Mouse (Mus musculus) cerebellum, postnatal 4 days (tissue): ENCODE results near the gene Nop53.
"Not testable (repeated sequence)": the region's sequence is repeated elsewhere in the genome, so short reads cannot be mapped to it uniquely, and the experiment has no call there.

Source experiments
- DNase-seq, 2 experiments: peaks; one replicate each; pipeline ENCODE4 v3.0.0; 2022; ENCODE audit warnings: low spot score in 2 of 2, mixed read lengths in 1 of 2

The Nop53 gene

DNA sequence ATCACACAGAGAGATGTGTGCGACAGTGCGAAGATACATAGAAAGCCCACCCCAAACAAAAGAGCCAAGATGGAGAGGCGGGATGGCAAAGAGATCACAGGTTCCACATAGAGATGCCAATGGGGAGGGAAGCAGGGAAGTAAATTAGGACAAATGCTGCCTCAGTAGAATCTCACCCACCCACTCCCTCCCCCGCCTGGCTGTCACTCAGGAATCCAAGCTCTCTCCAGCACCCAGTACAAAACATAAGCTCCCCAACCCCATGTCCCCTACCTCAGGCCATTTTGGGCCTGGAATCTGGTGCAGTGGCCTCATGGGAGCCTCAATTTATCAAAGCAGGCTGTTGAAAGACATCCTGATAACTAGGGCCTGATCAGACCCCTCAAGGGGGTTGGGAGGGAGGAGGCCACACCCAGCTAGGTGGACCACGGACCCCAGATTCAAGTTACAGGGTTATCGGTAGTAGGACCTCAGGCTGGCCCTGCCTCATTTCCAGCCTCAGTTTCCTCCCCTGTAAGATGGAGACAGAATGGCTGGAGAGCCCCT, 25.2 kb downstream of the Nop53 start:
- no peak for DNase-seq

DNA sequence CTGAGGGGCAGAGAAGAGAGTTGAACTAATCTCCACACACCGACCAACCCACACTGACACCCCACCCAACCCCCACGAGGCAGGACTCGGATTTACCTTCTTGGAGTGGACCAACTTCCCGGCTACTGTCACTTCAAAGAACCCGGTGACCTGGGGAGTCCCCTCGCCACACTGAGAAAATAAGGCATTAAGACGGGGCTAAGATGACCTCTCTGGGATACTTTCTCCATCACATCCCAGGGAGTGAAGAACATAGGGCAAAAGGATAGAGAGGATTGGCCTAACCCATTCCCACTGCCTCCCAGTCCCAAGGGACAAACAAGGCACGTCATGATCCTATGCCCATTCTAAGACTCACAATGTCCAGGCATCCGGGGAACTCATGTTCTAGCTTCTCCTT, 25.9 kb downstream of the Nop53 start:
- DNase-seq = no peak

DNA sequence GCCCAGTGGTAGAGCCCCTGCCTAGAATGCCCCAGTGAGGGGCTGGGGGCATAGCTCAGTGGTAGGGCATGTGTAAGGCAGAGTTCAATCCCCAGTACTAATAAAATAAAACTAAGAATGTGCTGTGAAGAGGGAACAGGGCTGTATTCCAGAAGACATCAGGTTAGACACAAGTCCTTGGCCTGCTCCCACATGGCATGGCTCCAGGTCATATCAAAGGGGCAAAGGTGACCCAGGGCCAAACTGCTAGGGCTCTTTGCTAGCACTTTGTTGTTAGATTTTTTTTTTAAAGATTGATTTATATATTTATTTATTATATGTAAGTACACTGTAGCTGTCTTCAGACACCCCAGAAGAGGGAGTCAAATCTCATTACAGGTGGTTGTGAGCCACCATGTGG, 27.5 kb downstream of the Nop53 start:
- DNase-seq = no peak

DNA sequence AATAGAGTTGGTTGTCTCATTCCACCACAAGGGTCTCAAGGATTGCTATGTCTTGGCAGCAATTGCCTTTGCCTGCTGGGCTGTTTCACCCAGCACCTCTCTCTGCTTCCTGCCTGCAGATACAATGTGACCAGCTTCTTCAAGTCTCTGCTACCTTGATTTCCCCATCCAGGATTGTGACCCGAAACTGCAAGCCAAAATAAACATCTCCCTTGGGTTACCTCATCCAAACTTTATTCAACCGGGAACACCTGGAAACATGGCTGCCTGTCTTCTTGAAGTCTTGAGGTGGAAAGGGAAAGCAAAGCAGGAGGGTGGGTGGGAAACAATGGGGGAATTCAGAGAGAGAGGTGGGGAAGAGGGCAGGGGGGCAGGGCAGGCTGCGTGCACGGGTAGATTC, 28.9 kb downstream of the Nop53 start:
- no peak for DNase-seq

DNA sequence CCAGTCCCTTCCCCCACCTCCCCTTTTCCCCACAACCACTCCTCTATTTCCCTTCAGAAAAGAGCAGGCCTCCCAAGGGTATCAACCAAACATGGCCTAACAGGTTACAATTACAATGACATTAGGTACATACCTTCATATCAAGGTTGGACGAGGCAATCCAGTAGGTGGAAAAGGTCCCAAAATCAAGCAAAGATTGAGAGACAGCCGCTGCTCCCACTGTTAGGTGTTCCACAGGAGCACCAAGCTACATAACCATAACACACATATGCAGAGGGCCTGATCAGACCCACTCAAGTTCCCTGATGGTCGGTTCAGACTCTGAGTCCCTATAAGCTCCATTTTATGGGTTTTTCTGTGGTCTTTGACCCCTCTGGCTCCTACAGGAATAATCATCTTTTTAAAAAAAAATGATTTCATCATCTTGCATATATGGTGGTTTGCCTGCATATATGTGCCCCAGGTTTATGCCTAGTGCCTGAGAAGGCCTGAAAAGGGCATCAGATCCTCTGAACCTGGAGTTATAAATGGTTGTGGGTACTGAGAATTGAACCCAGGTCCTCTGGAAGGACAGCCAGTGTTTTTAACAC, 29.6 kb downstream of the Nop53 start:
- no peak for DNase-seq

DNA sequence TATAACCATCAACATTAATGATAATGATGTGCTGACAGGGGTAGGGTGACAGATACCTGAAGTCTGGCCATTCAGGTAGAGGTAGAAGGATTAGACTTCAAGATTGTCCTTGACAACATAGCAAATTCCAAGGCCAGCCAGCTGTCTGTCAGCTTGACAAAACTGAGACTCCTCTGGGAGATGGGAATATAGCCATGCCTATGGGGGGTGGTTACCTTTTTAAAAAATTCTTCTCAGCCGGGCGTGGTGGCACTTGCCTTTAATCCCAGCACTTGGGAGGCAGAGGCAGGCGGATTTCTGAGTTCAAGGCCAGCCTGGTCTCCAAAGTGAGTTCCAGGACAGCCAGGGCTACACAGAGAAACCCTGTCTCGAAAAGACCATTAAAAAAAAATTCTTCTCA, 30.2 kb downstream of the Nop53 start:
- DNase-seq = not testable (repeated sequence)

DNA sequence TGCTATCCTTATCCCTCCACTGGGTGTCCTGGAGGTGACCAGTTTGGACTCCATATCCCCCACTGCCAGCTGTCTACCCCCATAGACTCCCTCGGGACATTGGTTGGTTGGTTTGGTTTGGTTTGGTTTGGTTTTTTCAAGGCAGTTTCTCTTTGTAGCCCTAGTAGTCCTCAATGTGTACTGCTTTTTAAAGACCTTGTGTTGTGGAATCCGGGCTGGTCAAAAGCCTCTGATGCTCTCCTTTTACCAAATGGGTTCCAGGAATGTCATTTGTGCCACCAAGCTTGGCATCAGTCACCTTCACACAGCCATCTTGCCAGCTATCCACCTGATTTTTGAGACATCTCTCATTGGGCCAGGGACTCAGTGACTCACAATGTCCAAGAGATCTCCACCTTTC, 31.1 kb downstream of the Nop53 start:
- DNase-seq = no peak

DNA sequence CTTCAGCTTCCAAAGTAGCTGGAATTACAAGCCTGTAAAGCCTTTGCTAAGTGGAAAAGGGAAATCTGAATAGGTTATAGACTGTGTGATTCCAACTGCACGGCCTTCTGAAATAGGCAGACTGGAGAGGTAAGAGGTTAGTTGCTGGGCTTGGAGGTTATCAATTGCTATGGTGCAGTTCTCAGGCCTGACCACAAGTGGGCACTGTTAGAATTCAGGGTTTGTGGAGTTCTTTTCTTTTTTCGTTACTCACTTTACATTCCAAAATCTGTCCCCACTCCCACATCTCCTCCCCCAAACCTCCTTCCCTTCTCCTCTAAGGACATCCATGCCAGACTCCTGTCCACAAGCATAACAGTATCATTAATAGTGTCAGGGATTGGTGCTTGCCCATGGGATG, 31.6 kb downstream of the Nop53 start:
- peak in 1 of 2 experiments; percentile 34 for DNase-seq

DNA sequence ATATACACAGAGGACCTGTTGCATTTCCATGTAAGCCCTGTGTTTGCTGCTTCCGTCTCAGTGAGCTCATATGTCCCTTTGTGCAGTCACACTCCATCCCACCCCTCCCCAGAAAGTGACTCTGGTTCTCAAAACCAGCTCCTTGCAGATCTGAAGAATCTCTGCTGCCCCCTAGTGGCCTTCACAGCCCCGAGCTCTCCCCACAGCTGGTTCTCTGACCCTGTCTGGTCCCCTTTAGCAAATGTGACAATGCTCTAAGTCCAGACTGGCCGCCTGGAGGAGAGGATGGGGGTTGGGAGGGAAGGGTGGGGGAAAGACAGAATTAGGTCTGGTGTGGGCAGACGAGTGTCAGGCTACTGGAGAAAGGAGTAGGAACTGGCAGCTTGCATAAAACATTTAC, 33.7 kb downstream of the Nop53 start:
- DNase-seq = peak; percentile 62 to 77

DNA sequence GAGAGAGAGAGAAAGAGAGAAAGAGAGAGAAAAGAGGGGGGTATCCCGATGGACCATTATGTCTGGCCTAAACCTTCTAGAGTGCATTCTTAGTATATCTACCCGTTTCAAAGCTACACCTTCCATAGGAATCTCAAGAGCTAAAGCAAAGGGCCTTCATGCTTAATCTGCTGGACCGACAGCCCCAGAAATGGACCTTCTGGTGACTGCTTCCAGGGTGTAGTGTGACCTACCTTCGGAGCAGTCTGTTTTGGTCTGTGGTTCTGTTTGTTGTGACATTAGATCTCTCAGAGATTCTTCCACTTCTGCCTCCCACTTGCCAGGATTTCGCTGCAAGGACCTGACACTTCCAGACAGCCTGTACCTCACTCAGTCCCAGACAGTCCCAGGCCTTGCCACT, 35.4 kb downstream of the Nop53 start:
- no peak for DNase-seq

DNA sequence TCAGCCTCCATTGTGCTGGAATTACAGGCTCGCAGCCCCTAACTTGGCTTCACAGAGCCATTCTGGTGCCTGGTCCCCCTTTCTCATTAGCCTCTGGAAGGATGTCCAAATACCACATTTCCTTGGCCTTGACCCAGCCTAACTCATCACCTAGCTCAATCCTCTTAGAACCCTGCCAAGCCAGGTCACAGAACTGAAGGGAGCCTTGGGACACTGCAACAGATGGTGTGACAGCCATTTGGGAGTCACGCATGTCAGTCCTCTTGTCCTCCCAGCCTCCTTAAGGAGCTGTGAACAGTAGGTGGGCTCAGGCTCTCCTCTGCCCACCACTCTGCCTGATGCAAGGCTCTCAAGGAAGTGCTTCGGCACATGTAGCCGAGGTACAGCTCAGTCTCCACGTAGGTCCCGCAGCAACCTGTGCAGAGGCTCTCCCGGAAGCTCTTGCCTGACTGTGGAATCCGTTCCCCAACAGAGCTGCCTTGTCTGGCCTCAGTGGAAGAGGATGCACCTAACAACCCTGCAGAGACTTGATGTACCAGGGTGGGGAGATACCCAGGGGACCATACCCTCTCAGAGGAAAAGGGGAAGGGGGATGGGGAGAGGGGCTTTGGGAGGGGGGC, 37.8 kb downstream of the Nop53 start:
- no peak for DNase-seq

DNA sequence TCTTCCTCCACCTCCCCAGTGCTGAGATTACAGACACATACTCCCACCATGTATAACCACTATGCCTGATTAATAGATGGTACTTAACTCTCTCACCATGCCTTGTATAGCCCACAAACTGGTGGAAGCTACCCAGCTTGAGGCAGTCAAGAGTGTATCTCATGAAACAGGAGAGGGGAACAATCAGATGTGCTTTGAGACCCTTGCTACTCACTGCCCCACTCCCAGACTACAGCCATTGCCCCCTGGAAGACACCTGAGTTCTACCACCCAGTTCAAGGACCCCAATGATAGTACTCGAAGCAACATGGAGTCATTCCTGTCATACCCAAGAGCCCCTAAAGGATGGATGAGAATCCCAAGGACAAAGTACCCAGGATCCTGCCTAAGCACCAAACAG, 39.3 kb downstream of the Nop53 start:
- no peak for DNase-seq

DNA sequence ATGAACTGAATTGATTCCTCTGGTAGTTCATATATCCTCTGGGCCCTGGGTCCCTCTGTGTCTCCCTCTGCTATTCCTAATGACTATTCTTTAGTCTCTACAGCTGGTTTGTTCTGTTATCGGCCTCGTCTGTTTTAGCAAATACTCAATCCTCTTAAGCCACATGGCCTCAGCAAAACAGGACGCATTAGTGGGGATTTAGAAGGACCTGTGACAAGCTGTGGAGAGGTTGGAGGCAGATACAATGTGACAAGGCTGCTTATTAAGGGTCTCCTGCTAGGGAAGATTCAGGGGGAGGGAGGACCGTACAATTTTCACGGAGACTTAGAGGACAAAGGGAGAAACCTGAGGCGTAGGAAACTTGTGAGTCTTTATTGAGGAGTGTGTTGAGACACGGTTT, 40.0 kb downstream of the Nop53 start:
- no peak for DNase-seq

DNA sequence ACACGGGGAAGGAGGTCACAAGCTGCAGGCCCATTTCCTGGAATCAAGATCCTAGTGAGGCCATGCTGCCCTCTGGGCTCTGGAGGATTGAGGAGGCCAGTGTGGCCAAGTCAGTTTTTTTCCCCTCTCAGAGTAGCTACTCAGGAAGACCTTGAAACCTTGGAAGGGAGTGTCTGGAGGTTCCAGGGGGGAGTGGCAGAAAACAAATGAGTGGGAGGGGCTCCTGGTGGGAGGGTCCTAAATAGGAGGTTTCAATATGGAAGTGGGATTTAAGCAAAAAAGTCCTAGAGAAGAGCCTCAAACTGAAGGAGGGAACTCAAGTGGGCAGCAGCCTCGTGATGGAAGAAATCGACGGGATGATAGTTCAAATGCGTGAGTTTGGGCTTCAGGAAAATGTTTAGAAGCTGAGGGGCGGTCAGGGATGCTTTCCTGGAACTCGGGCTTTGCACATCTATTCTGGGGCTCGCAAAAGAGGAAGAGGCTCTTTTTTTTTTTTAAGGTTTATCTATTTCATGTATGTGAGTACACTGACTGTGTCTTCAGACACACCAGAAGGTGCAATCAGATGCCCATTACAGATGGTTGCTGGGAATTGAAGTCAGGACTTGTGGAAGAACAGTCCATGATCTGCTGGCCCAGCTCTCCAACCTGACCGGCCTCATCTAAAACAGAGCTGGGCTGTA, 44.4 kb downstream of the Nop53 start:
- DNase-seq = no peak

DNA sequence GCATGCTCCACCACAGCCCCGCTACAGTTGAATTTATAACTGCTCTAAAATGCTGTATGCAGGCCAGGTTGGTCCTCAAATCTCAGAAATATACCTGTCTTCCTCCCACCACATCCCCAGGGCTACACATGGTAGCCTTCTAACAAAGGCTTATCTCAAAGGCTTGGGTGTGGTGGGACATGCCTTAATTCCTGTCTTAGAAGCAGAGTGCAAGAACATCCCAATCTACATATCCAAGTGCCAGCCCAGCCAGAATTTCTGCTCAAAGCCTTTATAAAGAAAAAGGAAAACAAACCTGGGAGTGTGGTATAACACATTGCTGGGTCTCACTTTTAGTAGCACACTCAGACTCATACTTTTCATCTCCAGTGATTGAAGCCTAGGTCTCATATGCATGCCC, 51.6 kb downstream of the Nop53 start:
- DNase-seq = no peak
